Mouse (Mus musculus): ENCODE results near the gene Hist1h2bm.
"Not testable (repeated sequence)": the region's sequence is repeated elsewhere in the genome, so short reads cannot be mapped to it uniquely, and the experiment has no call there.

Gene Hist1h2bm

GRCm38 (mm10) chr13:21727948-21728572 is 6.2 kb downstream of the Hist1h2bm start:
- DNase-seq (ENCODE audit: low spot score) = no peak

GRCm38 (mm10) chr13:21729544-21729943 is 7.7 kb downstream of the Hist1h2bm start:
- no peak for DNase-seq (ENCODE audit: low spot score)

DNA sequence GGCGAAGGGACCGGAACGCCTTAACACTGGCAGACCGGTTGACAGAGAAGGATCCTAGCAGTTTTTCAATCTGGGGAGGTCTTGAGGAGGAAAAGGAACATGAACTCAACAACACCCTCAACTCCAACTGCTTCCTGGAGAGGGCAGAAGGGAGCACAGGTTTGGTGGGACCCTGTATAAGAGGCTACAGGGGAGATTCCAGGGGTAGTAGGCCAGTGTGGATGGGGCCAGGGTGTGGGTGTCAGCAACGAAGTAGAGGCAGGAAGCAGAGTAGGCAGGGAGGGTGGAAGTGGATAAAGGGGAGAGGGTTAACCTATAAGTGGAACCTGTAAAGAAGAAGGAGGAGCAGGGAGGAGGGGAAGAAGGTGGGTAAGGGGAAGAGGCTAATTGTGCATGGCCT is 11.6 kb downstream of the Hist1h2bm start:
- no peak for DNase-seq (ENCODE audit: low spot score)

DNA sequence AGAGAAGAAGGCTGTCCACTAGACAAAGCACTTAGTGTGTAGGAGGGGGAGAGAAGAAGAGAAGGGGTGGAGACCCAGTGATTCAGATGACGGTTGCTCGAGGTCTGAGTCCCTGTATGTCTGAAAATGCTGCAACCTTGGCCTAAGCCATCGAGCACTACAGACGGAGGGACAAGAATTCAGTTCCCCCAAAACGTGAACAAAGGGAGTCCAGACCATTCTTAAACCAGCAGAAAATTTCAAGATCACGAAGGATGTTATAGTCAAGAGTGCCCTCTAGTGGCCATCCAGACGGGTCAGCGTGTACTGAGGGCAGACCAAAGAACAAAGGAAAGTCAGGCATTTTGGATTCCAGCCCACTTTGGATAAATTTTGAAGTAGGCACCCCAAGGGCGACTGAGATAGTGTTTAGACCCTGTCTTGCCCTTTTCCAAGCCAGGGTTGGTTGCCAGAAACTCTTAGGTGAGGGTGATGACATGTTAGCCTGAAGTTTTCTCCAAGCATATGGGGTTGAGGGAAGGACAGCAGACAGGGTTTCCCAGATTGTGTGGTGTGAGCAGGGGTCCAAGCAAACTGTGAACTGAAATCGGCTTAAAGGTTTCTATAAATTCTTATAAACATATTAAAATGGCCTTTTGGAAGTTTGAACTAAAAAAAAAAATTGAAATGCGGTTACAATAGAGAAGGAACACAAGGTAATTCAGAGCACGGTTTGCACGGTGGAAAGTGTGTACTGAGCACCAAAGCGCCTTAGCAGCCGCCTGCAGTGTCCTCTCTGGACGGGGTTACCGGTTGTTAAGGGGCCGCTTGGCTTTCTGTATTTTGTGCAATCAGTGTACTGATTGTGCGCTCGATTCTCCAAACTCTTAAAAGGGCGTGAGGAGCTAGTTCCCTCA is 12.4 kb downstream of the Hist1h2bm start:
- DNase-seq (ENCODE audit: low spot score) = peak; percentile 63

DNA sequence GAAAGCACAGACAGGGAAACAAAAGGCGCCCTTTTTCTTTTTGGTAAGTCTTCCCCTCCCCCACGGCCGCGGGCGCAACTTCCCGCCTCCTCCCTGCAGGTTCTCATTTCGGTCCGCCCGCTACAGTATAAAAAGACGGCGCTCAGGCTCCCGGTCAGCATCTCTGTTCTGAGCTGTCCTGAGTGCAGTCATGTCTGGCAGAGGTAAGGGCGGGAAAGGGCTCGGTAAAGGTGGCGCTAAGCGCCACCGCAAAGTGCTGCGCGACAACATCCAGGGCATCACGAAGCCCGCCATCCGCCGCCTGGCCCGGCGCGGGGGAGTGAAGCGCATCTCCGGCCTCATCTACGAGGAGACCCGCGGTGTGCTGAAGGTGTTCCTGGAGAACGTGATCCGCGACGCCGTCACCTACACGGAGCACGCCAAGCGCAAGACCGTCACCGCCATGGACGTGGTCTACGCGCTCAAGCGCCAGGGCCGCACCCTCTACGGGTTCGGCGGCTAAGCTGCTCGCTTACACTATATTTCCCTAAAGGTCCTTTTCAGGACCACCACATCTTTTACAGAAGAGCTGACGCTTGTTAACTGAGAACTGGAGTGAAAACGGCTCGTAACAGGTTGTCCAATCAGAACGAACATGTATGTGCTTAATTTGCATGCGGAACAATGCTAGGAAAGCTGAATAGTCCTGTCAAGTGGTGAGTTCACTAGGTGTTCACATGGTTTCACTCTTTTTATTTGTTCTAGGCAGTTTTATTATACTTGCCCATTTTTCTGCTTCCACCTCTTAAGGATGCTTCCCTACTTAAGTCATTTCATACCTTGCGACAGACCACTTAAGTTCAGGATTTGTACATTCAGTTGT is 13.3 kb downstream of the Hist1h2bm start, which contains the start of gene Hist1h4j:
TSS of gene Hist1h4j (plus strand) at position 159 of the 862 bp plus-strand sequence.
- peak; percentile 81 for DNase-seq (ENCODE audit: low spot score)

GRCm38 (mm10) chr13:21745006-21745405 is 23.2 kb downstream of the Hist1h2bm start:
- no peak for DNase-seq (ENCODE audit: low spot score)

- DNase-seq (ENCODE audit: low spot score) = no peak
Measured at GRCm38 (mm10) chr13:21749387-21750158, 27.7 kb downstream of the Hist1h2bm start.

GRCm38 (mm10) chr13:21750159-21751017 is 28.5 kb downstream of the Hist1h2bm start, which contains the start of gene Hist1h4k:
Gene Hist1h4k, minus strand, starts transcription at chr13:21750505.
- peak; percentile 93 for DNase-seq (ENCODE audit: low spot score)

DNA sequence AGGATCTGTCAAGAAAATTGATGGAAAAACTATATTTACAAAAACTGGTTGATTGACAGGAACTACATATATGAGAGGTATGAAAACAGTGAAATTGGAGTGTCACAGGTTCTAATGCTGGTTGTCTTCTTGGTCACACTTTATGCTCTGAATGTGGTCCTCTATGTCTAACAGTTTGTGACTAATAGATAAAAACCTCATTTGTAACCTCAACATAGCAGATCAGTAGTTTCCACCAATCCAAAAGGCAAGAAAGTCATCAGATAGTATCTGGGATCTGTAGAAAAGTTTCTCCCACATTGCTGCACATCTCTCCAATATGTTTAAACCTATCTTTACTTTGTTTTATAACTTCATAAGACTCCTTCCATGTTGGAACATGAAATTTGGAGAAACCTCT is 29.6 kb downstream of the Hist1h2bm start:
- no peak for DNase-seq (ENCODE audit: low spot score)

- no peak for DNase-seq (ENCODE audit: low spot score)
Measured at GRCm38 (mm10) chr13:21751827-21752226, 30.0 kb downstream of the Hist1h2bm start.

DNA sequence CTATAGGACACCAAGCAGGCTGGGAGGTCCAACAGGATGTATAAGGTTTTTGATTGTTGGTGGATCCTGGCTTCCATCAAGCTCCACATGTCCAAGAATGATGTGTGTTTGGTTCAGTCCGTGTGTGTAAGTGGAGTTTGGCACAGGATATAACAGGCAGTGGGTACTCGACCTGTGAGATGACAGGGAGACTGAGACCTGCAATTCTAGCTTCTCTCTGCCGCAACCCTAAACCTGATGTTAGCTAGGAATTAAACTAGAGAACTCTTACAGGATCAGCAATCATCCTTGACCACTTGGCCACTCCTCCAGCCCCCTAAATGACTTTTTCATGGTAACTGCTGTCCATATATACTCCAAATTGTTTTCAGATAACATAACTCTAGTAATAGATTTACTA is 30.5 kb downstream of the Hist1h2bm start:
- no peak for DNase-seq (ENCODE audit: low spot score)

- no peak for DNase-seq (ENCODE audit: low spot score)
Measured at GRCm38 (mm10) chr13:21753051-21753523, 31.2 kb downstream of the Hist1h2bm start.

GRCm38 (mm10) chr13:21753524-21754285 is 31.9 kb downstream of the Hist1h2bm start, which contains the start of the genes Hist1h2ak and Hist1h2bn:
Gene Hist1h2ak, minus strand, starts transcription at chr13:21753827.
Gene Hist1h2bn, plus strand, starts transcription at chr13:21754123.
- DNase-seq (ENCODE audit: low spot score) = peak; percentile 58

- DNase-seq (ENCODE audit: low spot score) = not testable (repeated sequence)
Measured at GRCm38 (mm10) chr13:21754294-21755001, 32.6 kb downstream of the Hist1h2bm start.

- no peak for DNase-seq (ENCODE audit: low spot score)
Measured at GRCm38 (mm10) chr13:21755707-21756106, 33.9 kb downstream of the Hist1h2bm start.
